13 mouse cellular contexts compared by ENCODE assay signal in genomic region chr11:88313512-88313911, GRCm38 (mm10). TPM values are rescaled to one million over a fixed set of nuclear protein-coding genes. Genes with fewer than 3 reads are reported as not detected.
DNase-seq lines count a peak whose midpoint lies in the region; ATAC-seq lines count a peak whose summit lies in the region.
"Had no signal": no experiment of that assay in that cellular context is flagged by ENCODE, and none has a peak within 500 bp of the region (broad histone marks: within the 10 kb centered on the region; RNA-seq: fewer than 3 reads in every experiment).

No protein-coding gene starts in this region.

- H3K9ac ChIP-seq in hindbrain, embryonic 16.5 days (ENCODE audit: low read depth, low read length), result no peak overlapping the region
- no peak overlapping the region for H3K9ac ChIP-seq in hindbrain, embryonic 14.5 days
- H3K9ac ChIP-seq: limb, embryonic 13.5 days had no signal

- H3K4me2 ChIP-seq in hindbrain, embryonic 16.5 days (ENCODE audit: low read length), result no peak overlapping the region
- H3K4me2 ChIP-seq in hindbrain, embryonic 14.5 days (replicated peaks), result no peak overlapping the region
- H3K4me2 ChIP-seq: limb, embryonic 13.5 days had no signal

- peak; percentile 63 for DNase-seq in hindbrain, embryonic 10.5 days (ENCODE audit: low spot score)
- DNase-seq in hindbrain, embryonic 14.5 days (ENCODE audit: low spot score), result no peak
- DNase-seq in lung, postnatal 10 days, result peak; percentile 46
- DNase-seq in frontal cortex, adult 2 months (ENCODE audit: extremely low spot score in 1 of 2, low spot score in 1 of 2), result no peak
- no peak for DNase-seq in urinary bladder, postnatal 25 days (ENCODE audit: low spot score)

- no peaks in the 10 kb centered on the region for H3K36me3 ChIP-seq in hindbrain, embryonic 10.5 days
- no peaks in the 10 kb centered on the region for H3K36me3 ChIP-seq in hindbrain, embryonic 16.5 days (ENCODE audit: control insufficient read depth, insufficient read depth, low read length)
- H3K36me3 ChIP-seq in hindbrain, embryonic 14.5 days (replicated peaks; ENCODE audit: control insufficient read depth, insufficient read depth), result no peaks in the 10 kb centered on the region
- H3K36me3 ChIP-seq: limb, embryonic 13.5 days had no signal

- H3K27me3 ChIP-seq in hindbrain, embryonic 10.5 days (ENCODE audit: insufficient read depth, poor library complexity, severe bottlenecking), result no peaks in the 10 kb centered on the region
- no peaks in the 10 kb centered on the region for H3K27me3 ChIP-seq in hindbrain, embryonic 16.5 days (replicated peaks; ENCODE audit: control insufficient read depth, insufficient read depth, low read length)
- no peaks in the 10 kb centered on the region for H3K27me3 ChIP-seq in hindbrain, embryonic 14.5 days (ENCODE audit: control insufficient read depth, insufficient read depth, low read length)

- 21% methylated on average over 8 of the region's 8 CpGs for WGBS in hindbrain, embryonic 10.5 days
- WGBS in hindbrain, embryonic 16.5 days, result 21% methylated on average over 8 of the region's 8 CpGs
- 11% methylated on average over 8 of the region's 8 CpGs for WGBS in hindbrain, embryonic 14.5 days

- no peak overlapping the region for H3K4me3 ChIP-seq in hindbrain, embryonic 10.5 days
- H3K4me3 ChIP-seq in hindbrain, embryonic 16.5 days (ENCODE audit: low read length), result no peak overlapping the region
- no peak overlapping the region for H3K4me3 ChIP-seq in hindbrain, embryonic 14.5 days (replicated peaks; ENCODE audit: low read length)
- H3K4me3 ChIP-seq: layer of hippocampus, adult 2 months; limb, embryonic 13.5 days had no signal

- H3K27ac ChIP-seq in hindbrain, embryonic 10.5 days, result peak overlapping the region; percentile 91
- no peak overlapping the region for H3K27ac ChIP-seq in hindbrain, embryonic 16.5 days (ENCODE audit: low read depth, low read length)
- 0 out of 2 replicates have a peak overlapping the region, but pooled peaks have one; percentile 12 for H3K27ac ChIP-seq in hindbrain, embryonic 14.5 days
- H3K27ac ChIP-seq: layer of hippocampus, adult 2 months; limb, embryonic 13.5 days had no signal

- H3K9me3 ChIP-seq in hindbrain, embryonic 10.5 days, result no peaks in the 10 kb centered on the region
- no peaks in the 10 kb centered on the region for H3K9me3 ChIP-seq in hindbrain, embryonic 16.5 days (ENCODE audit: control insufficient read depth, low read length)
- no peaks in the 10 kb centered on the region for H3K9me3 ChIP-seq in hindbrain, embryonic 14.5 days (ENCODE audit: control insufficient read depth, low read length)
- H3K9me3 ChIP-seq: limb, embryonic 13.5 days had no signal

- H3K4me1 ChIP-seq in hindbrain, embryonic 10.5 days (replicated peaks), result peaks cover 98% of the 10 kb centered on the region
- peaks cover 28% of the 10 kb centered on the region for H3K4me1 ChIP-seq in hindbrain, embryonic 16.5 days (ENCODE audit: control insufficient read depth, insufficient read depth, low read depth, low read length)
- peaks cover 63% of the 10 kb centered on the region for H3K4me1 ChIP-seq in hindbrain, embryonic 14.5 days (replicated peaks; ENCODE audit: control insufficient read depth, insufficient read depth, low read length)

- ATAC-seq in hindbrain, embryonic 16.5 days, result no peak
- ATAC-seq in common myeloid progenitor, adult 5-6 weeks (replicated peaks; ENCODE audit: low read depth, poor library complexity, severe bottlenecking), result peak; percentile 77
- ATAC-seq in hindbrain, embryonic 14.5 days (ENCODE audit: low FRiP score), result no peak
- ATAC-seq in erythroid progenitor cell, adult 5-6 weeks (replicated peaks; ENCODE audit: low FRiP score, poor library complexity, severe bottlenecking), result no peak

RNA-seq across cellular contexts. Expression of gene Ccdc182, which starts 19.7 kb away (rescaled TPM):
- polyA plus RNA-seq in hindbrain, embryonic 10.5 days (2016; fragmentation: Nextera tagmentation; extraction: Ambion mirVana), result 7.9 and 11.8 TPM in 2 replicates
- polyA plus RNA-seq in hindbrain, embryonic 16.5 days (2015; fragmentation: Nextera tagmentation; extraction: Ambion mirVana), result 0.13 TPM in 1 of 2 replicates, not detected in the other
- not detected in 2 replicates for total RNA-seq in common myeloid progenitor, adult 5-6 weeks (2017)
- 0.37 TPM in 1 of 2 replicates, not detected in the other for polyA plus RNA-seq in hindbrain, embryonic 14.5 days (2014; fragmentation: Nextera tagmentation; extraction: Ambion mirVana)
- not detected in 2 replicates for total RNA-seq in erythroid progenitor cell, adult 5-6 weeks (2015; ENCODE audit: low replicate concordance)
- total RNA-seq in erythroid progenitor cell, adult 5-6 weeks (2017; ENCODE audit: low replicate concordance), result not detected in 2 replicates
- not detected in 2 replicates for polyA plus RNA-seq in frontal cortex, adult 2 months (2012; rRNA removed)
- total RNA-seq: ES-E14; gastrocnemius, adult 8-10 months; layer of hippocampus, adult 2 months; neutrophil, adult 5-6 weeks had no signal

Comparison
In these comparisons a context has a peak if more than half of its experiments do, and no peak if none do; other contexts are left out.
1. DNase-seq: peak in hindbrain, embryonic 10.5 days (single experiment) and lung, postnatal 10 days (single experiment); none in hindbrain, embryonic 14.5 days (single experiment), frontal cortex, adult 2 months (0 of 2) and urinary bladder, postnatal 25 days (single experiment).